Mouse (Mus musculus): Measurements from ENCODE around the gene Ucn. TPM values are rescaled to one million over a fixed set of nuclear protein-coding genes. Genes with fewer than 3 reads are reported as not detected.
A peak's percentile ranks its signal among the peaks of the same experiment; 100 is the strongest.

Ucn gene
- total RNA-seq (2021) = not detected
- long read RNA-seq, experiment 1 = 0 reads
- long read RNA-seq, experiment 2 = 0 reads

GRCm38 (mm10) chr5:31138241-31138967 lies at the start of gene Ucn:
Ucn (minus strand) TSS chr5:31138829.
- DNase-seq = no peak

- no peak for DNase-seq
Observed at GRCm38 (mm10) chr5:31183678-31184077, 45.0 kb upstream of the Ucn start.

- DNase-seq = no peak
Observed at GRCm38 (mm10) chr5:31181183-31181770, 42.6 kb upstream of the Ucn start.

GRCm38 (mm10) chr5:31179766-31180630 lies 41.4 kb upstream of the Ucn start, which contains the start of the genes Gm29609 and Gtf3c2:
Gm29609 (minus strand) TSS chr5:31179911.
Gtf3c2 (minus strand) TSS chr5:31180144.
- peak; percentile 90 to 93 for DNase-seq

- peak in 1 of 2 experiments; percentile 48 for DNase-seq
Observed at GRCm38 (mm10) chr5:31179301-31179765, 40.7 kb upstream of the Ucn start.

GRCm38 (mm10) chr5:31168630-31169029 lies 30.0 kb upstream of the Ucn start:
- no peak for DNase-seq

GRCm38 (mm10) chr5:31164878-31165277 lies 26.2 kb upstream of the Ucn start:
- no peak for DNase-seq

GRCm38 (mm10) chr5:31162462-31162861 lies 23.8 kb upstream of the Ucn start:
- no peak for DNase-seq

GRCm38 (mm10) chr5:31154152-31154553 lies 15.5 kb upstream of the Ucn start, which contains the start of gene Mpv17:
Mpv17 (minus strand) TSS chr5:31154251.
- DNase-seq = peak; percentile 86 to 88

GRCm38 (mm10) chr5:31153516-31154151 lies 15.0 kb upstream of the Ucn start:
- peak in 1 of 2 experiments; percentile 7 for DNase-seq

- peak; percentile 51 to 56 for DNase-seq
Observed at GRCm38 (mm10) chr5:31151746-31152145, 13.1 kb upstream of the Ucn start.

- DNase-seq = peak; percentile 58 to 66
Observed at GRCm38 (mm10) chr5:31149781-31150180, 11.2 kb upstream of the Ucn start.

- peak; percentile 39 to 46 for DNase-seq
Observed at GRCm38 (mm10) chr5:31138968-31139425, 368 bp upstream of the Ucn start.

- no peak for DNase-seq
Observed at GRCm38 (mm10) chr5:31137658-31138057, 971 bp downstream of the Ucn start.

GRCm38 (mm10) chr5:31136730-31137424 lies 1.8 kb downstream of the Ucn start:
- DNase-seq = no peak

- no peak for DNase-seq
Observed at GRCm38 (mm10) chr5:31126050-31126449, 12.6 kb downstream of the Ucn start.

- no peak for DNase-seq
Observed at GRCm38 (mm10) chr5:31123481-31123880, 15.1 kb downstream of the Ucn start.

- no peak for DNase-seq
Observed at GRCm38 (mm10) chr5:31121111-31121510, 17.5 kb downstream of the Ucn start.

- DNase-seq = no peak
Observed at GRCm38 (mm10) chr5:31116912-31117311, 21.7 kb downstream of the Ucn start.

- no peak for DNase-seq
Observed at GRCm38 (mm10) chr5:31116354-31116753, 22.3 kb downstream of the Ucn start, which contains the start of gene Trim54. Trim54 (plus strand) TSS chr5:31116712.

- DNase-seq = no peak
Observed at GRCm38 (mm10) chr5:31110781-31111180, 27.8 kb downstream of the Ucn start.
